7 mouse cellular contexts compared by ENCODE assay signal in the genomic region with DNA sequence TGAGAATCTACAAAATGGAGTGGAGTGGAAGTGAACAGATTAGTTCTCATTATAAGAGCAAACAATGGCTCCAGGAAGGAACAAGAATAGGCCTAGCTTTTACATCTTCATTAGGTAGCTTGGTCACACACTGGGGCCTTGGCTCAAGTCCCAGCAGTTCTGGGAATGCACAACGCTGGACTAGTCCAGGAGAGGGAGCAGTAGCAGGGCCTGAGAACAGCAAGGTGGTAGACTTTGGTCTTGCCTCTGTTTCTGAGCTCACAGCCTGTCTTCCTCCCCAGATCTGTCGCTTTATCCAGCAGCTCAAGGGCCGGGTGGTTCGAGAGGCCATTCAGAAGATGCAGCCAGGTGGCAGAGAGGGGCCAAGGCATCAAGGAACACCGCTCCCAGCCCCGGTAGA. TPM values are rescaled to one million over a fixed set of nuclear protein-coding genes. Genes with fewer than 3 reads are reported as not detected.
DNase-seq lines count a peak whose midpoint lies in the region; ATAC-seq and TF ChIP-seq lines count a peak whose summit lies in the region.

No protein-coding gene starts in this region.

- H3K4me1 ChIP-seq in CH12.LX (ENCODE audit: control insufficient read depth in 1 of 2, insufficient read depth in 2 of 2) (peaks cover 7 to 14% of the 10 kb centered on the region in 2 experiments), MEL (ENCODE audit: control insufficient read depth in 1 of 2, insufficient read depth in 2 of 2, low read length in 2 of 2) (peaks cover 0 to 20% of the 10 kb centered on the region in 2 experiments; a peak in 2 of 4 replicates)
- H3K4me1 ChIP-seq in embryonic facial prominence, embryonic 14.5 days (ENCODE audit: control insufficient read depth, insufficient read depth, low read length): peaks cover 15% of the 10 kb centered on the region
- peaks cover 46% of the 10 kb centered on the region for H3K4me1 ChIP-seq in hindbrain, embryonic 15.5 days (replicated peaks)
- H3K4me1 ChIP-seq in midbrain, embryonic 16.5 days (ENCODE audit: control insufficient read depth, insufficient read depth, low read length): peaks cover 32% of the 10 kb centered on the region

- in situ Hi-C loops in CH12.LX (cut with MboI; ENCODE audit: low pct_ligation_motif_present, low pct_unique_long_range_greater_than_20kb, low sequenced_read_pairs): loop anchor here (10.0 kb wide), 1 partner anchor 61 kb away; no protein-coding TSS in a partner anchor

- intact Hi-C loops in left cerebral cortex, postnatal 4 days (cut with DNase I): no loop called here

- H3K4me2 ChIP-seq in CH12.LX (ENCODE audit: insufficient read depth, low read depth, poor library complexity, severe bottlenecking): peak overlapping the region; percentile 82; the same call in 1 of the 2 replicates
- H3K4me2 ChIP-seq in embryonic facial prominence, embryonic 14.5 days (ENCODE audit: low read depth, low read length): peak overlapping the region; percentile 80
- H3K4me2 ChIP-seq in hindbrain, embryonic 15.5 days: peak overlapping the region; percentile 68
- peak overlapping the region; percentile 75 for H3K4me2 ChIP-seq in midbrain, embryonic 16.5 days (ENCODE audit: low read length)

- no peak overlapping the region for H3K27ac ChIP-seq in CH12.LX (ENCODE audit: insufficient read depth, low read depth)
- H3K27ac ChIP-seq in MEL (ENCODE audit: control insufficient read depth, low read depth, low read length): no peak overlapping the region
- H3K27ac ChIP-seq in embryonic facial prominence, embryonic 14.5 days (replicated peaks; ENCODE audit: low read depth, low read length): peak overlapping the region; percentile 90
- peak overlapping the region; percentile 92 for H3K27ac ChIP-seq in hindbrain, embryonic 15.5 days (replicated peaks)
- H3K27ac ChIP-seq in midbrain, embryonic 16.5 days (ENCODE audit: low read length): peak overlapping the region; percentile 88

- ATAC-seq in embryonic facial prominence, embryonic 14.5 days (ENCODE audit: low read depth): no peak
- ATAC-seq in hindbrain, embryonic 15.5 days (ENCODE audit: low FRiP score, low read depth): no peak
- ATAC-seq in midbrain, embryonic 16.5 days: no peak
- ATAC-seq in CD4-positive, CD25-positive, alpha-beta regulatory T cell, adult 4 months: no peak

- peak in 1 of 2 experiments; percentile 13; a peak in 1 of 4 replicates for TF ChIP-seq CTCF in CH12.LX (conservative IDR thresholded peaks at IDR 0.05 in 1 of 2, IDR thresholded peaks at IDR 0.05 in 1 of 2; ENCODE audit: low read depth in 2 of 2, low read length in 2 of 2)
- peak; percentile 8 to 45 (median 35); a peak in 4 of 6 replicates for TF ChIP-seq CTCF in MEL (IDR thresholded peaks at IDR 0.05 in 2 of 3, conservative IDR thresholded peaks at IDR 0.05 in 1 of 3; ENCODE audit: control insufficient read depth in 1 of 3, insufficient read depth in 1 of 3, low read depth in 2 of 3, low read length in 3 of 3, poor library complexity in 1 of 3, severe bottlenecking in 1 of 3)

- H3K9ac ChIP-seq in CH12.LX (ENCODE audit: insufficient read depth, low read depth): peak overlapping the region; percentile 76; the same call in 1 of the 2 replicates
- H3K9ac ChIP-seq in MEL (ENCODE audit: control insufficient read depth, low read depth, low read length, poor library complexity, severe bottlenecking): peak overlapping the region; percentile 95
- peak overlapping the region; percentile 86 for H3K9ac ChIP-seq in embryonic facial prominence, embryonic 14.5 days (ENCODE audit: low read depth, low read length)
- H3K9ac ChIP-seq in hindbrain, embryonic 15.5 days: peak overlapping the region; percentile 7
- H3K9ac ChIP-seq in midbrain, embryonic 16.5 days (ENCODE audit: low read depth, low read length): peak overlapping the region; percentile 15; the same call in 1 of the 2 replicates

- TF ChIP-seq EP300 in CH12.LX (IDR thresholded peaks at IDR 0.05; ENCODE audit: low read length) (no peak), MEL (IDR thresholded peaks at IDR 0.05; ENCODE audit: low read depth in 1 of 2, low read length in 2 of 2) (no peak)

- DNase-seq in CH12.LX (ENCODE audit: extremely low read depth) (peak; percentile 18), MEL (ENCODE audit: low read depth, low spot score) (peak; percentile 62)
- DNase-seq in embryonic facial prominence, embryonic 14.5 days (ENCODE audit: low spot score): peak; percentile 80
- DNase-seq in left cerebral cortex, postnatal 4 days: peak; percentile 88

- peak overlapping the region in 2 of 3 experiments; percentile 63 to 68 for H3K4me3 ChIP-seq in CH12.LX (replicated peaks in 1 of 3; ENCODE audit: low read depth in 2 of 3, low read length in 2 of 3, poor library complexity in 1 of 3)
- peak overlapping the region; percentile 73 to 83 for H3K4me3 ChIP-seq in MEL (ENCODE audit: control insufficient read depth in 1 of 2, insufficient read depth in 1 of 2, low read depth in 2 of 2, low read length in 2 of 2)
- H3K4me3 ChIP-seq in embryonic facial prominence, embryonic 14.5 days (ENCODE audit: low read depth, low read length): peak overlapping the region; percentile 77
- H3K4me3 ChIP-seq in hindbrain, embryonic 15.5 days: peak overlapping the region; percentile 57
- peak overlapping the region; percentile 84 for H3K4me3 ChIP-seq in midbrain, embryonic 16.5 days (ENCODE audit: low read depth, low read length)

- TF ChIP-seq RAD21 in CH12.LX (IDR thresholded peaks at IDR 0.05; ENCODE audit: low read depth, low read length) (no peak), MEL (IDR thresholded peaks at IDR 0.05; ENCODE audit: low read depth, low read length) (peak; percentile 24)

- no peaks in the 10 kb centered on the region for H3K27me3 ChIP-seq in CH12.LX (replicated peaks)
- H3K27me3 ChIP-seq in MEL (ENCODE audit: control insufficient read depth in 1 of 2, insufficient read depth in 2 of 2, low read length in 2 of 2): no peaks in the 10 kb centered on the region
- H3K27me3 ChIP-seq in embryonic facial prominence, embryonic 14.5 days (replicated peaks; ENCODE audit: control insufficient read depth, insufficient read depth, low read length): no peaks in the 10 kb centered on the region
- H3K27me3 ChIP-seq in hindbrain, embryonic 15.5 days: no peaks in the 10 kb centered on the region
- no peaks in the 10 kb centered on the region for H3K27me3 ChIP-seq in midbrain, embryonic 16.5 days (ENCODE audit: control insufficient read depth, insufficient read depth, low read depth, low read length)

- TF ChIP-seq POLR2A in CH12.LX (IDR thresholded peaks at IDR 0.05; ENCODE audit: low read depth, low read length) (no peak), MEL (IDR thresholded peaks at IDR 0.05; ENCODE audit: control insufficient read depth in 1 of 2, insufficient read depth in 1 of 2, low read depth in 1 of 2, low read length in 2 of 2, poor library complexity in 1 of 2) (no peak)

- H3K79me2 ChIP-seq in CH12.LX (replicated peaks; ENCODE audit: control insufficient read depth, extremely low read depth, insufficient read depth, poor library complexity, severe bottlenecking): no peaks in the 10 kb centered on the region
- H3K79me2 ChIP-seq in MEL (ENCODE audit: control insufficient read depth, insufficient read depth, low read length, poor library complexity): peaks cover 1% of the 10 kb centered on the region

- WGBS in embryonic facial prominence, embryonic 14.5 days: 57% methylated on average over 6 of the region's 6 CpGs
- 67% methylated on average over 6 of the region's 6 CpGs for WGBS in hindbrain, embryonic 15.5 days
- 50% methylated on average over 6 of the region's 6 CpGs for WGBS in midbrain, embryonic 16.5 days

- dilution Hi-C loops in CH12.LX (cut with MboI; ENCODE audit: extremely low pct_ligation_motif_present, extremely low pct_unique_long_range_greater_than_20kb, low sequenced_read_pairs): no loop called here

- H3K9me3 ChIP-seq in CH12.LX (replicated peaks; ENCODE audit: low read length) (no peaks in the 10 kb centered on the region), MEL (replicated peaks; ENCODE audit: insufficient read depth, low read length) (no peaks in the 10 kb centered on the region)
- H3K9me3 ChIP-seq in embryonic facial prominence, embryonic 14.5 days (ENCODE audit: control insufficient read depth, low read length): no peaks in the 10 kb centered on the region
- no peaks in the 10 kb centered on the region for H3K9me3 ChIP-seq in hindbrain, embryonic 15.5 days
- no peaks in the 10 kb centered on the region for H3K9me3 ChIP-seq in midbrain, embryonic 16.5 days (replicated peaks; ENCODE audit: control insufficient read depth, low read length, poor library complexity, severe bottlenecking)

- H3K36me3 ChIP-seq in CH12.LX (replicated peaks in 1 of 2; ENCODE audit: control insufficient read depth in 1 of 2, insufficient read depth in 1 of 2, low read length in 1 of 2) (peaks cover 46 to 71% of the 10 kb centered on the region in 2 experiments), MEL (ENCODE audit: control insufficient read depth in 1 of 2, insufficient read depth in 2 of 2, low read length in 2 of 2) (peaks cover 0 to 6% of the 10 kb centered on the region in 2 experiments; a peak in 2 of 4 replicates)
- peaks cover 38% of the 10 kb centered on the region for H3K36me3 ChIP-seq in embryonic facial prominence, embryonic 14.5 days (ENCODE audit: control insufficient read depth, insufficient read depth, low read length)
- H3K36me3 ChIP-seq in hindbrain, embryonic 15.5 days: peaks cover 20% of the 10 kb centered on the region
- peaks cover 8% of the 10 kb centered on the region; the same call in 1 of the 2 replicates for H3K36me3 ChIP-seq in midbrain, embryonic 16.5 days (ENCODE audit: control insufficient read depth, insufficient read depth, low read length)

RNA-seq across cellular contexts. Expression of a gene that starts 1.1 kb away (rescaled TPM):
- total RNA-seq in CH12.LX (2012; rRNA removed) (23.5 and 30.0 TPM in 2 replicates), CH12.LX (2014; rRNA removed) (18.3 and 22.4 TPM in 2 replicates), MEL (2012; rRNA removed) (23.9 and 24.2 TPM in 2 replicates)
- polyA plus RNA-seq in CH12.LX (2012; ENCODE audit: insufficient read length, low read depth) (29.8 and 30.8 TPM in 2 replicates), MEL (2012; ENCODE audit: insufficient read depth in 1 of 2, insufficient read length in 2 of 2, low read depth in 1 of 2, low replicate concordance in 2 of 2, missing spikeins in 1 of 2) (10 to 100 TPM in 1 of 2 experiments, not detected in 1; 46.2 TPM)
- 45.0 and 50.6 TPM in 2 replicates for polyA plus RNA-seq in embryonic facial prominence, embryonic 14.5 days (2014; fragmentation: Nextera tagmentation; extraction: Ambion mirVana)
- polyA plus RNA-seq in hindbrain, embryonic 15.5 days (2015; fragmentation: Nextera tagmentation; extraction: Ambion mirVana): 64.5 and 75.6 TPM in 2 replicates
- total RNA-seq in left cerebral cortex, postnatal 4 days (2021): 10 to 100 TPM; 32.6 to 34.4 TPM
- 62.2 and 62.9 TPM in 2 replicates for polyA plus RNA-seq in midbrain, embryonic 16.5 days (2015; fragmentation: Nextera tagmentation; extraction: Ambion mirVana)
- polyA plus RNA-seq in CD4-positive, CD25-positive, alpha-beta regulatory T cell, adult 4 months (2017; shearing (Covaris generic)): 10 to 100 TPM; 12.8 TPM

RNA-seq across cellular contexts. Expression of a gene that starts 5.1 kb away (rescaled TPM):
- total RNA-seq in CH12.LX (2012; rRNA removed) (0.68 and 0.80 TPM in 2 replicates), CH12.LX (2014; rRNA removed) (0.73 and 1.3 TPM in 2 replicates), MEL (2012; rRNA removed) (0.26 and 0.58 TPM in 2 replicates)
- polyA plus RNA-seq in CH12.LX (2012; ENCODE audit: insufficient read length, low read depth) (3.0 and 3.2 TPM in 2 replicates), MEL (2012; ENCODE audit: insufficient read depth in 1 of 2, insufficient read length in 2 of 2, low read depth in 1 of 2, low replicate concordance in 2 of 2, missing spikeins in 1 of 2) (1 to 10 TPM in 1 of 2 experiments, not detected in 1; 5.6 TPM)
- 49.3 and 59.1 TPM in 2 replicates for polyA plus RNA-seq in embryonic facial prominence, embryonic 14.5 days (2014; fragmentation: Nextera tagmentation; extraction: Ambion mirVana)
- 270 and 299 TPM in 2 replicates for polyA plus RNA-seq in hindbrain, embryonic 15.5 days (2015; fragmentation: Nextera tagmentation; extraction: Ambion mirVana)
- total RNA-seq in left cerebral cortex, postnatal 4 days (2021): 100 to 1,000 TPM; 421 to 425 TPM
- 258 and 267 TPM in 2 replicates for polyA plus RNA-seq in midbrain, embryonic 16.5 days (2015; fragmentation: Nextera tagmentation; extraction: Ambion mirVana)
- not detected for polyA plus RNA-seq in CD4-positive, CD25-positive, alpha-beta regulatory T cell, adult 4 months (2017; shearing (Covaris generic))

RNA-seq across cellular contexts. Expression of a gene that starts 6.0 kb away (rescaled TPM):
- total RNA-seq in CH12.LX (2012; rRNA removed) (3.5 and 4.5 TPM in 2 replicates), CH12.LX (2014; rRNA removed) (1.7 and 2.0 TPM in 2 replicates), MEL (2012; rRNA removed) (2.2 TPM in 2 replicates)
- polyA plus RNA-seq in CH12.LX (2012; ENCODE audit: insufficient read length, low read depth) (13.3 and 16.9 TPM in 2 replicates), MEL (2012; ENCODE audit: insufficient read depth in 1 of 2, insufficient read length in 2 of 2, low read depth in 1 of 2, low replicate concordance in 2 of 2, missing spikeins in 1 of 2) (10 to 100 TPM in 1 of 2 experiments, not detected in 1; 14.2 TPM)
- 3.3 and 5.0 TPM in 2 replicates for polyA plus RNA-seq in embryonic facial prominence, embryonic 14.5 days (2014; fragmentation: Nextera tagmentation; extraction: Ambion mirVana)
- 4.3 and 4.8 TPM in 2 replicates for polyA plus RNA-seq in hindbrain, embryonic 15.5 days (2015; fragmentation: Nextera tagmentation; extraction: Ambion mirVana)
- 10 to 100 TPM in 1 of 2 experiments, 1 to 10 TPM in 1; 8.7 to 12.9 TPM for total RNA-seq in left cerebral cortex, postnatal 4 days (2021)
- 4.1 and 5.2 TPM in 2 replicates for polyA plus RNA-seq in midbrain, embryonic 16.5 days (2015; fragmentation: Nextera tagmentation; extraction: Ambion mirVana)
- 1 to 10 TPM; 7.2 to 9.6 TPM for polyA plus RNA-seq in CD4-positive, CD25-positive, alpha-beta regulatory T cell, adult 4 months (2017; shearing (Covaris generic))

RNA-seq across cellular contexts. Expression of a gene that starts 15.3 kb away (rescaled TPM):
- total RNA-seq in CH12.LX (2012; rRNA removed) (0.08 and 0.38 TPM in 2 replicates), CH12.LX (2014; rRNA removed) (0.08 and 0.26 TPM in 2 replicates), MEL (2012; rRNA removed) (not detected in 2 replicates)
- polyA plus RNA-seq in CH12.LX (2012; ENCODE audit: insufficient read length, low read depth) (0.23 and 0.67 TPM in 2 replicates), MEL (2012; ENCODE audit: insufficient read depth in 1 of 2, insufficient read length in 2 of 2, low read depth in 1 of 2, low replicate concordance in 2 of 2, missing spikeins in 1 of 2) (1 to 10 TPM in 1 of 2 experiments, not detected in 1; 2.0 TPM)
- polyA plus RNA-seq in embryonic facial prominence, embryonic 14.5 days (2014; fragmentation: Nextera tagmentation; extraction: Ambion mirVana): 0.33 and 1.1 TPM in 2 replicates
- 0.83 and 0.92 TPM in 2 replicates for polyA plus RNA-seq in hindbrain, embryonic 15.5 days (2015; fragmentation: Nextera tagmentation; extraction: Ambion mirVana)
- total RNA-seq in left cerebral cortex, postnatal 4 days (2021): under 1 TPM in 1 of 2 experiments, not detected in 1; 0.74 TPM
- 0.73 and 1.8 TPM in 2 replicates for polyA plus RNA-seq in midbrain, embryonic 16.5 days (2015; fragmentation: Nextera tagmentation; extraction: Ambion mirVana)
- under 1 TPM in 1 of 2 experiments, not detected in 1; 0.46 TPM for polyA plus RNA-seq in CD4-positive, CD25-positive, alpha-beta regulatory T cell, adult 4 months (2017; shearing (Covaris generic))

RNA-seq across cellular contexts. Expression of a gene that starts 15.5 kb away (rescaled TPM):
- total RNA-seq in CH12.LX (2012; rRNA removed) (18.1 and 18.3 TPM in 2 replicates), CH12.LX (2014; rRNA removed) (10.5 and 11.8 TPM in 2 replicates), MEL (2012; rRNA removed) (25.8 and 26.3 TPM in 2 replicates)
- polyA plus RNA-seq in CH12.LX (2012; ENCODE audit: insufficient read length, low read depth) (73.8 and 74.0 TPM in 2 replicates), MEL (2012; ENCODE audit: insufficient read depth in 1 of 2, insufficient read length in 2 of 2, low read depth in 1 of 2, low replicate concordance in 2 of 2, missing spikeins in 1 of 2) (100 to 1,000 TPM in 1 of 2 experiments, not detected in 1; 115 TPM)
- polyA plus RNA-seq in embryonic facial prominence, embryonic 14.5 days (2014; fragmentation: Nextera tagmentation; extraction: Ambion mirVana): 18.1 and 21.4 TPM in 2 replicates
- polyA plus RNA-seq in hindbrain, embryonic 15.5 days (2015; fragmentation: Nextera tagmentation; extraction: Ambion mirVana): 28.0 and 29.4 TPM in 2 replicates
- total RNA-seq in left cerebral cortex, postnatal 4 days (2021): 10 to 100 TPM; 62.9 to 65.4 TPM
- 26.8 and 29.9 TPM in 2 replicates for polyA plus RNA-seq in midbrain, embryonic 16.5 days (2015; fragmentation: Nextera tagmentation; extraction: Ambion mirVana)
- 10 to 100 TPM; 23.2 to 31.7 TPM for polyA plus RNA-seq in CD4-positive, CD25-positive, alpha-beta regulatory T cell, adult 4 months (2017; shearing (Covaris generic))

Comparison
In these comparisons a context has a peak if more than half of its experiments do, and no peak if none do; other contexts are left out.
1. DNase-seq: peak in every context shown above with its lines; median percentile 88 in left cerebral cortex, postnatal 4 days; 80 in embryonic facial prominence, embryonic 14.5 days; 62 in MEL; 18 in CH12.LX.
2. H3K27ac ChIP-seq: peak in embryonic facial prominence, embryonic 14.5 days (single experiment), hindbrain, embryonic 15.5 days (single experiment) and midbrain, embryonic 16.5 days (single experiment); none in CH12.LX (single experiment) and MEL (single experiment).
3. H3K9ac ChIP-seq: peak in every context shown above with its lines; median percentile 95 in MEL; 86 in embryonic facial prominence, embryonic 14.5 days; 76 in CH12.LX; 15 in midbrain, embryonic 16.5 days; 7 in hindbrain, embryonic 15.5 days.
4. Peak in every context shown above with its lines, with median percentiles within 50 percentile points of each other: H3K4me2 ChIP-seq and H3K4me3 ChIP-seq.